In the genomic region with DNA sequence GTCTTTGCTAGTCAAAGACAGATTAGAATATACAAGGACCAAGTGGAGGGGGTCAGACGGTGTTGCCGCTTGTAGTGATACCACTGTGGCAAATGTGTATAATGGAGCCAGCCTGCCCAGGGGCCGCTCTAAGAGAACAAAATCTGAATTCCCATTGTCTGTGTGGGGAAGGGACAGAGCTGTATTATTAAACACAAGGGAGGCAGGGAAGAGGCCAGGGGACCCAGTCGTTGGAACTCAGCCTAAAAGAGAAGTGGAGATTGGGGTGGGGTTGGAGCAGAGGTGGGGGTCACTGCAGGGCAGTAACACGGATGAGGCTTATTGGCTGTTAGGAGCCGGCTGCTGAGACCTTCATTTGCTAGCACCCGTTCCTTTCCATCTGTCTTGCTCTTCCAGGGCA, we compare ENCODE assay signal across 21 mouse cellular contexts.
"Had no signal": no experiment of that assay in that cellular context is flagged by ENCODE, and none has a peak within 500 bp of the region (broad histone marks: within the 10 kb centered on the region; RNA-seq: fewer than 3 reads in every experiment).

No protein-coding gene starts in this region.

- H3K27ac ChIP-seq: intestine, embryonic 15.5 days; limb, embryonic 10.5 days; limb, embryonic 13.5 days; liver, embryonic 12.5 days; liver, embryonic 15.5 days; lung, embryonic 15.5 days; midbrain, embryonic 12.5 days; midbrain, embryonic 15.5 days had no signal

- H3K9me3 ChIP-seq: intestine, embryonic 15.5 days; limb, embryonic 10.5 days; limb, embryonic 13.5 days; liver, embryonic 12.5 days; liver, embryonic 15.5 days; lung, embryonic 15.5 days; megakaryocyte, embryonic 14.5 days; midbrain, embryonic 12.5 days; midbrain, embryonic 15.5 days had no signal

- DNase-seq: kidney, adult 18-20 months; kidney, adult 9 months; kidney, postnatal 14 days; kidney, postnatal 4 days; liver; lung, adult 18-20 months; lung, postnatal 10 days; lung, postnatal 36 days; right cerebral cortex, adult 18-20 months; right cerebral cortex, postnatal 14 days; right cerebral cortex, postnatal 4 days; thymus, postnatal 36 days had no signal

- H3K4me2 ChIP-seq: intestine, embryonic 15.5 days; limb, embryonic 13.5 days; liver, embryonic 12.5 days; liver, embryonic 15.5 days; lung, embryonic 15.5 days; midbrain, embryonic 12.5 days; midbrain, embryonic 15.5 days had no signal

- H3K9ac ChIP-seq: intestine, embryonic 15.5 days; limb, embryonic 13.5 days; liver, embryonic 12.5 days; liver, embryonic 15.5 days; lung, embryonic 15.5 days; midbrain, embryonic 12.5 days; midbrain, embryonic 15.5 days had no signal

- H3K27me3 ChIP-seq: intestine, embryonic 15.5 days; limb, embryonic 13.5 days; liver, embryonic 12.5 days; liver, embryonic 15.5 days; lung, embryonic 15.5 days had no signal

- ATAC-seq: intestine, embryonic 15.5 days; liver, embryonic 12.5 days; midbrain, embryonic 15.5 days had no signal

- H3K36me3 ChIP-seq: intestine, embryonic 15.5 days; limb, embryonic 10.5 days; limb, embryonic 13.5 days; liver, embryonic 12.5 days; liver, embryonic 15.5 days; lung, embryonic 15.5 days; midbrain, embryonic 12.5 days; midbrain, embryonic 15.5 days had no signal

- H3K4me1 ChIP-seq: intestine, embryonic 15.5 days; liver, embryonic 12.5 days; liver, embryonic 15.5 days; lung, embryonic 15.5 days; megakaryocyte, embryonic 14.5 days; midbrain, embryonic 15.5 days had no signal

- H3K4me3 ChIP-seq: intestine, embryonic 15.5 days; limb, embryonic 10.5 days; limb, embryonic 13.5 days; liver, embryonic 12.5 days; liver, embryonic 15.5 days; lung, embryonic 15.5 days; megakaryocyte, embryonic 14.5 days; midbrain, embryonic 12.5 days; midbrain, embryonic 15.5 days had no signal
